Mouse (Mus musculus) retina, postnatal 1 day (tissue): ENCODE measurements around the gene Klhl21.
A peak's percentile ranks its signal among the peaks of the same experiment; 100 is the strongest.

ENCODE experiments used
- DNase-seq: peaks from one replicate; pipeline ENCODE4 v3.0.0-alpha.2; 2012

Gene Klhl21

GRCm38 (mm10) chr4:151996173-151996950 is 12.2 kb upstream of the Klhl21 start, which contains the start of gene Phf13:
TSS of gene Phf13 (minus strand) at chr4:151996258.
- DNase-seq = peak; percentile 100

- no peak for DNase-seq
These were observed 11.7 kb upstream of the Klhl21 start for GRCm38 (mm10) chr4:151996951-151997222.

- no peak for DNase-seq
These were observed 10.9 kb upstream of the Klhl21 start for GRCm38 (mm10) chr4:151997701-151998100.

- DNase-seq = no peak
These were observed 9.1 kb upstream of the Klhl21 start for GRCm38 (mm10) chr4:151999481-151999880.

GRCm38 (mm10) chr4:152000906-152001305 is 7.7 kb upstream of the Klhl21 start:
- no peak for DNase-seq

- DNase-seq = no peak
These were observed 7.3 kb upstream of the Klhl21 start for GRCm38 (mm10) chr4:152001335-152001734.

GRCm38 (mm10) chr4:152002063-152002462 is 6.5 kb upstream of the Klhl21 start:
- DNase-seq = no peak

- DNase-seq = no peak
These were observed 2.5 kb upstream of the Klhl21 start for GRCm38 (mm10) chr4:152006137-152006536.

- DNase-seq = no peak
These were observed 1.8 kb upstream of the Klhl21 start for GRCm38 (mm10) chr4:152006812-152007211.

GRCm38 (mm10) chr4:152007481-152008147 is 989 bp upstream of the Klhl21 start:
- peak; percentile 17 for DNase-seq

GRCm38 (mm10) chr4:152008148-152008500 is 479 bp upstream of the Klhl21 start:
- no peak for DNase-seq

- DNase-seq = peak; percentile 73
These were observed 761 bp downstream of the Klhl21 start for GRCm38 (mm10) chr4:152009076-152010051.

GRCm38 (mm10) chr4:152010091-152010706 is 1.6 kb downstream of the Klhl21 start:
- DNase-seq = peak; percentile 58

- DNase-seq = peak; percentile 35
These were observed 2.1 kb downstream of the Klhl21 start for GRCm38 (mm10) chr4:152010707-152011134.

- no peak for DNase-seq
These were observed 2.7 kb downstream of the Klhl21 start for GRCm38 (mm10) chr4:152011171-152011760.

GRCm38 (mm10) chr4:152012109-152012508 is 3.5 kb downstream of the Klhl21 start:
- DNase-seq = no peak

GRCm38 (mm10) chr4:152013036-152013813 is 4.6 kb downstream of the Klhl21 start:
- no peak for DNase-seq

GRCm38 (mm10) chr4:152019073-152019472 is 10.5 kb downstream of the Klhl21 start:
- DNase-seq = no peak

GRCm38 (mm10) chr4:152020024-152020423 is 11.4 kb downstream of the Klhl21 start:
- DNase-seq = no peak

- DNase-seq = no peak
These were observed 13.0 kb downstream of the Klhl21 start for GRCm38 (mm10) chr4:152021568-152022097.

GRCm38 (mm10) chr4:152022506-152022905 is 13.9 kb downstream of the Klhl21 start:
- no peak for DNase-seq
